Mouse (Mus musculus) hindbrain, embryonic 14.5 days (tissue): Measurements from ENCODE around the gene Cdyl. TPM values are rescaled to one million over a fixed set of nuclear protein-coding genes. Genes with fewer than 3 reads are reported as not detected.

Experiments used
- ATAC-seq: fragments of 200-750 bp; cut with Nextera tagmentation; 2 replicates; pipeline ENCODE4 v1.8.0; 2017; ENCODE audit warnings: moderate number of reproducible peaks, mild to moderate bottlenecking, moderate TSS enrichment, moderate library complexity; ENCODE audit not compliant: low FRiP score
- DNase-seq: peaks from one replicate; pipeline ENCODE4 v3.0.0-alpha.2; 2015; ENCODE audit warnings: low spot score
- H3K27ac ChIP-seq: fragments of 300-500 bp; sonication (generic); 2 replicates; pipeline ENCODE4 v1.5.1; 2014; ENCODE audit warnings: mild to moderate bottlenecking, moderate library complexity
- H3K27me3 ChIP-seq: fragments of 300-500 bp; sonication (generic); 2 replicates; pipeline ENCODE4 v1.6.1; 2014; ENCODE audit warnings: mild to moderate bottlenecking, low read length, mixed read lengths; ENCODE audit not compliant: control insufficient read depth, insufficient read depth
- H3K36me3 ChIP-seq: fragments of 300-500 bp; sonication (generic); replicated peaks from 2 replicates; pipeline ENCODE4 v1.6.1; 2014; ENCODE audit not compliant: control insufficient read depth, insufficient read depth
- H3K4me1 ChIP-seq: fragments of 300-500 bp; sonication (generic); replicated peaks from 2 replicates; pipeline ENCODE4 v1.6.1; 2014; ENCODE audit warnings: antibody characterized with exemption, low read length, mixed read lengths; ENCODE audit not compliant: control insufficient read depth, insufficient read depth
- H3K4me2 ChIP-seq: fragments of 300-500 bp; sonication (generic); replicated peaks from 2 replicates; pipeline ENCODE4 v1.6.1; 2014; ENCODE audit warnings: mild to moderate bottlenecking, moderate library complexity
- H3K4me3 ChIP-seq: fragments of 300-500 bp; sonication (generic); replicated peaks from 2 replicates; pipeline ENCODE4 v1.5.1; 2014; ENCODE audit warnings: mild to moderate bottlenecking, low read length
- H3K9ac ChIP-seq: fragments of 300-500 bp; sonication (generic); 2 replicates; pipeline ENCODE4 v1.6.1; 2014
- H3K9me3 ChIP-seq: fragments of 300-500 bp; sonication (generic); 2 replicates; pipeline ENCODE4 v1.6.1; 2016; ENCODE audit warnings: low read length; ENCODE audit not compliant: control insufficient read depth
- WGBS: fragments of 180-500 bp; shearing (Covaris S2); extraction: QIAGEN DNeasy Blood & Tissue Kit; methylation state at CpG from one replicate; pipeline ENCODE4 v1.1.7; 2014; 5-methylcytosine and 5-hydroxymethylcytosine counted together
- polyA plus RNA-seq: library from polyadenylated mRNA; unstranded; fragments of >200 nt; fragmentation: Nextera tagmentation; extraction: Ambion mirVana; gene quantifications from 2 replicates; pipeline ENCODE4 v1.2.1, GENCODE M21; 2014

The Cdyl gene
- polyA plus RNA-seq, 1 experiment from 2014 or later = 9.4 TPM

DNA sequence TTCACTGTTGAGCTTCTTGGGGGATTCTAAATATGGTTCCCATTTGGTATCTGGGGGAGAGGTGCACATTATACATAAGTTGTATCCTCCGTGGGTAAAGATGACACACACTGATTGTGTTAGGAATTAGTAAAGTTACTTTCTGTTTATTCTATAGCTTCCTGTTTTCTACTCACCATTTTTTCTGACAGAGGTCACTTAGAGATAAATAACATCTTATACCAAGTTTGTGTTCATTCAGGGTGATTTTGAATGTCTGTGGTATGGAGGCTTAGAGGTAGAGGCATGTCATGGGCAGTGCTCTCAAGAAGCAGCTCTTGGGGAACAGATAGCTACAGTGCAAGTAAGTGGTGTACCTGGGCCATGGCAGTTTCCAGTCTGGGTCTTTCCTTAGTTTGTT is 83.6 kb downstream of the Cdyl start:
- Histone ChIP-seq H3K9me3 (peaks cover 27% of the 10 kb centered on the region), H3K4me1 (peaks cover 10% of the 10 kb centered on the region), H3K9ac (no peak overlapping the region), H3K27me3 (peaks cover 27% of the 10 kb centered on the region), H3K36me3 (no peaks in the 10 kb centered on the region), H3K4me2 (peak overlapping the region; percentile 92), H3K4me3 (peak overlapping the region; percentile 85; the same call in 1 of the 2 replicates), H3K27ac (no peak overlapping the region)
- no peak for DNase-seq
- ATAC-seq = no peak
- whole genome bisulfite sequencing = 61% methylated on average over 1 of the region's 1 CpGs

DNA sequence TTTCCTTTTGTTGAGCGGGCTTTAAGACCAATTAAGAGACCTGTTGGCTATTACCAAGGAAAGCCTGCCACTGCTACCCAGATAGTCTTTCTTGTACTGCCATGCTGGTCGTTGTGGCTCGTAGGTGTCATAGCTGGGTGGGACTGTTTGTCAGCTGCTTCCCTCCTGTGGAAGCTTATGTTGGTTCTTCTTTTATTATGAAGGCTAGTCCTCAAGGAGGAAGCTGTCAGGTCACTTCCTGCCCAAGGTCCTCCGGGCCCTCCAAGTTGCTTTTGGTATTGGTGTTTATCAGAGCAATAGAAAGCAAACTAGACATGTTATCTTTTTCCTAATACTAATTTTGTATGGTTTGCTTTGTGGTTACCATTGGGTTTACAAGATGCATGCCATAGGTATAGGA is 89.6 kb downstream of the Cdyl start:
- no peak for DNase-seq
- no peaks in the 10 kb centered on the region for H3K36me3 ChIP-seq
- H3K27ac ChIP-seq = no peak overlapping the region
- 94% methylated on average over 4 of the region's 4 CpGs for WGBS
- no peaks in the 10 kb centered on the region for H3K4me1 ChIP-seq
- peaks cover 27% of the 10 kb centered on the region for H3K9me3 ChIP-seq
- no peak for ATAC-seq
- H3K4me3 ChIP-seq = no peak overlapping the region
- no peak overlapping the region for H3K9ac ChIP-seq
- no peaks in the 10 kb centered on the region for H3K27me3 ChIP-seq
- no peak overlapping the region for H3K4me2 ChIP-seq

DNA sequence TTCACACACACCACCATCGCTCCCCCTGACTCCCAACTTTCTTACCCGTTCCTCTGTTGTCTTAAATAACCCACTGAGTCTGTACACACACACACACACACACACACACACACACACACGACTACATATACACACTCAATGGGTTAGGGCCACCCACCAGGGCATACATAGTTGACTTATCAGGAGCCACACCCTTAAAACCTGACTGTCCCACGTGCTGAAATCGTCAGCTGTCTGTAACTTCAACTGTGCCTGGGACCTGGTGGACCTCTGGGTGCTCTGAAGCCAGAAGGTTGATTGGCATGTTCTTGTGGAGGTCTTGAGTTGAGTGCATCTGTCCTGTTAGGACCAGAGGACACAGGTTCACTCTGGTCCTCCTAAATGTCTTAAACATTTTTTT is 90.0 kb downstream of the Cdyl start:
- H3K9me3 ChIP-seq = peaks cover 27% of the 10 kb centered on the region
- DNase-seq (no peak), ATAC-seq (no peak)
- 87% methylated on average over 5 of the region's 5 CpGs for WGBS
- H3K9ac ChIP-seq = no peak overlapping the region
- no peaks in the 10 kb centered on the region for H3K27me3 ChIP-seq
- no peak overlapping the region for H3K27ac ChIP-seq
- H3K4me2 ChIP-seq = no peak overlapping the region
- no peak overlapping the region for H3K4me3 ChIP-seq
- H3K36me3 ChIP-seq = no peaks in the 10 kb centered on the region
- H3K4me1 ChIP-seq = no peaks in the 10 kb centered on the region

DNA sequence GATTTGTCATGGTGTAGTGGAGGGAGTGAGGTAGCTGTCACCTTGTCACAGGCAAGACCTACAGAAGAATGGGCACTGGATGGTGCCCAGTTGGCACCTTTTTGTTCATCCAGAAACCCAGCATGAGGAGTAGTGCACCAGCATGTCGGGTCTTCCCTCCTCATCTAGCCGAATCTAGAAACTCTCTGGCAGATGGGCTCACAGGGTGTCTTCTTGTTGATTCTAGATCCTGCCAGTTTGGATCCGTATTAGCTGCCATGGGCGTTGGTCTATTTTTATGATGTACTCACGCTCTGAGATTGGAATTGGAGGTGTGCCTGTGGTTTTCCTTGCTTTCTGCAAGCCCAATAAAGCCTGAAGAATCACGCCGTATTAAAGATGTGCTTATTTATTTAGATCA is 92.4 kb downstream of the Cdyl start:
- Histone ChIP-seq H3K27ac (no peak overlapping the region), H3K4me3 (no peak overlapping the region), H3K27me3 (no peaks in the 10 kb centered on the region), H3K9ac (no peak overlapping the region), H3K4me1 (no peaks in the 10 kb centered on the region), H3K4me2 (no peak overlapping the region), H3K36me3 (no peaks in the 10 kb centered on the region), H3K9me3 (peaks cover 10% of the 10 kb centered on the region; the same call in 1 of the 2 replicates)
- DNase-seq = no peak
- no peak for ATAC-seq
- 89% methylated on average over 7 of the region's 7 CpGs for WGBS

DNA sequence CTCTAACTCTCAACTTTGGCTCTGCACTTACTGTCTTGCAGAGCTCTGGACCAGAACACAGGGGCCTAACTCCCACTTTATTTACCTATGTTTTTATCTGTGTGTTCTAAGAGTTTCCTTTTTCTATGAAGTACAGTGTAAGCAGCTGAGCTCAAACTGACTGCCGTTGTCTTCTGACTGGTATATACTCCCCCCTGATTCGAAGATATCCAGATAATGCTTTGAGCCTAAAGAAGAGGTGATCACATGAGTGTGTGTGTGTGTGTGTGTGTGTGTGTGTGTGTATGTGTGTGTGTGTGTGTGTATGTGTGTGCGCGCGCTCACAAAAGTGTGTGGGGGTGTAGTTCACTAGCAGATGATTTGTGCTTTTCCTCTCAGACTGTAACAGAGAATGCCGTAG is 95.4 kb downstream of the Cdyl start:
- DNase-seq (no peak), ATAC-seq (no peak)
- Histone ChIP-seq H3K9ac (no peak overlapping the region), H3K4me1 (no peaks in the 10 kb centered on the region), H3K9me3 (no peaks in the 10 kb centered on the region), H3K4me2 (no peak overlapping the region), H3K27ac (no peak overlapping the region), H3K36me3 (no peaks in the 10 kb centered on the region), H3K27me3 (no peaks in the 10 kb centered on the region), H3K4me3 (no peak overlapping the region)
- 96% methylated on average over 6 of the region's 6 CpGs for WGBS

DNA sequence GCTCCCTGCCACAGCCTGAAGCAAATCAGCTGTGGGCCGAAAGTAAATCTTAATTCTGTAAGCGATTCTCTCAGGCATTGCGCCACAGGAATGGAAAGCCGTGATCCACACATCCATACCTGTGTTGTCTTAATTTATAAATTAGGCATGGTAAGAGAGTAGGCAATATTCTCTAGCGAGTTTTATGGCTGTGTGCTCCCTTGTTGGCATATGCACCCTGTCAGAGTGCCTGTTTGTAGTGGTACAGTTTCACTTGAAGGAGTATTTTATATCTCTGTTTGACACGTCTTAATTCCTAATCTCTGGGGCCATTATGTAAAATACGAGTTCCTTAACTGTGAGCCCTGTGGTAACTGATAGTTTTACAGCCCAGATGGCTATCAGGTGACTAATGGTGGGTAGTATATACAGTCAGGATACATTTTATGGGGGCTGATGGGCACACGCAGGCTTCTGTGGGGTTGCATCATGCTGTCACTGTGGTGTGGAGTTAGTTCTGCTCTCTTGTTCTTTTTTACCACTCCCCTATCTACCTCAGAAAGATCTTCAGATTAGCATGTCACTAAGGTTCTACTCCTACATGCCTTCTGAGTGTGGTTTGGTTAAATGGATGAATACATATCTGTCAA is 96.1 kb downstream of the Cdyl start:
- Histone ChIP-seq H3K4me3 (no peak overlapping the region), H3K4me2 (no peak overlapping the region), H3K36me3 (no peaks in the 10 kb centered on the region), H3K9me3 (no peaks in the 10 kb centered on the region), H3K4me1 (no peaks in the 10 kb centered on the region), H3K27ac (no peak overlapping the region), H3K9ac (no peak overlapping the region), H3K27me3 (no peaks in the 10 kb centered on the region)
- DNase-seq (no peak), ATAC-seq (no peak)
- WGBS = 81% methylated on average over 8 of the region's 8 CpGs

DNA sequence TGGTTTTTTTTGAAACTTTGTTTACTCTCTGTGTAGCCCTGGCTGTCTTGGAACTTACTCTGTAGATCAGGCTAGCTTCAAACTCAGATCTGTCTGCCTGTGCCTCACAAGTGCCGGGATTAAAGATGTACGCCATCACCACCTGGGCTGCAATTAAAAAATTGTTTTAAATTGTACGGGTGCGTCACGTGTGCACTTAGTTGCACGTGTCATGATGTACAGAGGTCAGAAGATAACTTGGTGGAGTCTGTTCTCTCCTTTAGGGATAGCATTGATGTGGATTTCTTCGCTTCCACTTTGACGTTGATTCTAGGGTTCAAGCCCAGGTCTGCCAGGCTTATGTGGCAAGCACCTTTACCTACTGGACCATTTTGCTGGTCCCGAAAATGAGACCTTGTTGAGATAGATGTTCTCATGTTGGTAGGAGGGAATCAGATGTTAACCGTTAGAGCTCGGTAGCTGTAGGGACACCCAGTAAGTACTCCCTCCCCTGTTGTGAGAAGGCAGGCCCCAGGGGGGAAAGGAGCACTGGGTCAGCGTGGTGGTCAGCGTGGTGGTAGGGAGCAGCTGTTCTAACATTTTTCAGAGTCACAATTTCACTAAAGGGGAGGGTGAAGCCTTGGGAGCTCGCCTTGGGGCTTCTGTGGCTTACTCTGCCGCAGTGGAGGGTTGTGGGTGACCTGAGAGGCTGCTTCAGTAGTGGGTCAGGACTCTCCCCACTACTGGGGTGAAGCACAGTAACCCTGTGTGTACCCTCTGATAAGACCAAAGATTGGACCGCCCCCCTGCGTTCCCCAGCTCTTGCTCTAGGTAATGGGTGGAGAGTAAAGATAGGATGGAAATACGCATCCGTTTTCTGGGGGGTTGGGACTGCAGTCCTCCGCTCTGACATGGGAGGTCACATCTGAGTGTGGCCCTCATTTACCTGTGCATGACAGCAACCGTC is 97.0 kb downstream of the Cdyl start:
- ATAC-seq (no peak), DNase-seq (no peak)
- Histone ChIP-seq H3K4me1 (no peaks in the 10 kb centered on the region), H3K4me2 (no peak overlapping the region), H3K9ac (no peak overlapping the region), H3K9me3 (no peaks in the 10 kb centered on the region), H3K27ac (no peak overlapping the region), H3K4me3 (no peak overlapping the region), H3K36me3 (no peaks in the 10 kb centered on the region), H3K27me3 (no peaks in the 10 kb centered on the region)
- 93% methylated on average over 21 of the region's 21 CpGs for WGBS

DNA sequence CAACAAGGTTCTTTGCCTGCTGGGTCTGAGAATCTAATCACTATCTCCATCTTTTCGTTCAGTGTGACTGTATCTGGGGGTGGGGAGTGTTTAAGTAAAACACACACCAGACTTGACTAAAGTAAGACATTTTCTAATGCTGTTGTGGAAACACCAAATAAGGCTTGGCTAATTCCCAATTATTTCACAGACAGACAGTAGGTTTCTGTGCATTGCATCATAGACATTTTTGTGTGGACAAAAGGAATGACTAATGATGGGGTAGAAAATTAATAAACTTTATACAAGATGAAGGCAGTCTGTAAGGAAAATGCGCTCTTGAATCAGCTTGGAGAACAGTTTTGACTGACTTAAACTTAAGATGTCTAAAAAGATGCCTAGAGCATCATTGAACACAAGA is 100.7 kb downstream of the Cdyl start:
- Histone ChIP-seq H3K27ac (no peak overlapping the region), H3K4me1 (no peaks in the 10 kb centered on the region), H3K27me3 (no peaks in the 10 kb centered on the region), H3K4me2 (no peak overlapping the region), H3K9ac (no peak overlapping the region), H3K36me3 (no peaks in the 10 kb centered on the region), H3K4me3 (no peak overlapping the region), H3K9me3 (no peaks in the 10 kb centered on the region)
- DNase-seq = no peak
- WGBS = 96% methylated on average over 2 of the region's 2 CpGs
- no peak for ATAC-seq

DNA sequence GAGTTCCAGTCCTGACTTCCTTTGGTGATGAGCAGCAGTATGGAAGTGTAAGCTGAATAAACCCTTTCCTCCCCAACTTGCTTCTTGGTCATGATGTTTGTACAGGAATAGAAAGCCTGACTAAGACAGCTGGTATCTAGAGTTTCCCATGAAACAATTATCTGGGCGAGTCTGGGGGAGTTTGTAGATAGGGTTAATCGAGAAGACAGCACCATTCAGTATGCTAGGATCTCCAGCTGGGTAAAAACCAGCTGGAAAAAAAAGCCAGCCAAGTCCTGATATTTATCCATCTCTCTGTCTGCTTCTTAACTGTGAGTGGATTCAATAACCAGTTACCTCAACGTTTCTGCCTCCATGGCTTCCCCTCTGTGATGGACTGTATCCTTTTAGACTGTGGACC is 104.9 kb downstream of the Cdyl start:
- no peaks in the 10 kb centered on the region for H3K27me3 ChIP-seq
- DNase-seq = no peak
- H3K36me3 ChIP-seq = no peaks in the 10 kb centered on the region
- WGBS = 66% methylated on average over 3 of the region's 3 CpGs
- no peak overlapping the region for H3K9ac ChIP-seq
- H3K4me3 ChIP-seq = no peak overlapping the region
- H3K9me3 ChIP-seq = no peaks in the 10 kb centered on the region
- ATAC-seq = no peak
- H3K27ac ChIP-seq = no peak overlapping the region
- peaks cover 5% of the 10 kb centered on the region; the same call in 1 of the 2 replicates for H3K4me1 ChIP-seq
- no peak overlapping the region for H3K4me2 ChIP-seq
